In genomic region chr4:155490456-155490855, GRCm38 (mm10) we compare ENCODE assay signal across 8 mouse cellular contexts. TPM values are rescaled to one million over a fixed set of nuclear protein-coding genes. Genes with fewer than 3 reads are reported as not detected.
DNase-seq lines count a peak whose midpoint lies in the region; ATAC-seq lines count a peak whose summit lies in the region.

No protein-coding gene starts in this region.

- H3K4me1 ChIP-seq in erythroblast, embryonic 14.5 days (ENCODE audit: control insufficient read depth): peaks cover 81% of the 10 kb centered on the region
- peaks cover 51% of the 10 kb centered on the region for H3K4me1 ChIP-seq in hindbrain, embryonic 13.5 days (replicated peaks)

- H3K9ac ChIP-seq in hindbrain, embryonic 13.5 days: peak overlapping the region; percentile 100

- H3K9me3 ChIP-seq in erythroblast, embryonic 14.5 days (ENCODE audit: control insufficient read depth, low read length): no peaks in the 10 kb centered on the region
- H3K9me3 ChIP-seq in hindbrain, embryonic 13.5 days: no peaks in the 10 kb centered on the region

- ATAC-seq in erythroblast, adult 5-6 weeks (replicated peaks; ENCODE audit: low FRiP score, poor library complexity, severe bottlenecking): no peak
- 0 out of 2 replicates have a peak, but pooled peaks have one; percentile 2 for ATAC-seq in hindbrain, embryonic 13.5 days (ENCODE audit: low FRiP score)

- peak overlapping the region; percentile 92 for H3K4me3 ChIP-seq in erythroblast, embryonic 14.5 days (replicated peaks)
- H3K4me3 ChIP-seq in hindbrain, embryonic 13.5 days: peak overlapping the region; percentile 99

- peak overlapping the region; percentile 82 for H3K4me2 ChIP-seq in hindbrain, embryonic 13.5 days

- H3K36me3 ChIP-seq in erythroblast, embryonic 14.5 days (ENCODE audit: control insufficient read depth): peaks cover 2% of the 10 kb centered on the region
- H3K36me3 ChIP-seq in hindbrain, embryonic 13.5 days: no peaks in the 10 kb centered on the region

- peak; percentile 14 for DNase-seq in R1 (ENCODE audit: low read depth, low spot score)
- DNase-seq in lung, postnatal 36 days: peak; percentile 54
- no peak for DNase-seq in c-Kit-positive CD71-positive TER-119-positive erythroid progenitor cells, embryonic 14.5 days (ENCODE audit: low spot score)
- DNase-seq in left cerebral cortex, postnatal 36 days (ENCODE audit: low spot score in 2 of 2): no peak
- no peak for DNase-seq in right cerebral cortex, postnatal 4 days

- 19% methylated on average over 5 of the region's 5 CpGs for WGBS in hindbrain, embryonic 13.5 days

- H3K27ac ChIP-seq in hindbrain, embryonic 13.5 days: peak overlapping the region; percentile 97

- no peaks in the 10 kb centered on the region for H3K27me3 ChIP-seq in erythroblast, embryonic 14.5 days (ENCODE audit: control insufficient read depth)
- no peaks in the 10 kb centered on the region for H3K27me3 ChIP-seq in hindbrain, embryonic 13.5 days

- intact Hi-C loops in left cerebral cortex, postnatal 36 days (cut with DNase I): loop anchor here (2.0 kb wide), 1 partner anchor 74 kb away; no protein-coding TSS in a partner anchor

RNA-seq across cellular contexts. Expression of gene Gnb1, which starts 0.7 kb away (rescaled TPM):
- polyA plus RNA-seq in erythroblast, embryonic 14.5 days (2012): 2.4 and 2.9 TPM in 2 replicates
- 42.4 and 62.8 TPM in 2 replicates for total RNA-seq in erythroblast, adult 5-6 weeks (2015; ENCODE audit: low replicate concordance)
- total RNA-seq in erythroblast, adult 5-6 weeks (2017; ENCODE audit: low replicate concordance): 18.8 and 34.2 TPM in 2 replicates
- 1,012 and 1,052 TPM in 2 replicates for polyA plus RNA-seq in hindbrain, embryonic 13.5 days (2015; fragmentation: Nextera tagmentation; extraction: Ambion mirVana)
- total RNA-seq in left cerebral cortex, postnatal 36 days (2021): 100 to 1,000 TPM; 857 to 949 TPM

RNA-seq across cellular contexts. Expression of gene Tmem52, which starts 21.5 kb away (rescaled TPM):
- polyA plus RNA-seq in erythroblast, embryonic 14.5 days (2012): not detected in 2 replicates
- not detected in 2 replicates for total RNA-seq in erythroblast, adult 5-6 weeks (2015; ENCODE audit: low replicate concordance)
- total RNA-seq in erythroblast, adult 5-6 weeks (2017; ENCODE audit: low replicate concordance): not detected in 2 replicates
- not detected in 2 replicates for polyA plus RNA-seq in hindbrain, embryonic 13.5 days (2015; fragmentation: Nextera tagmentation; extraction: Ambion mirVana)
- total RNA-seq in left cerebral cortex, postnatal 36 days (2021): 1 to 10 TPM; 1.8 to 2.2 TPM

Comparison
In these comparisons a context has a peak if more than half of its experiments do, and no peak if none do; other contexts are left out.
1. DNase-seq: peak in R1 (single experiment) and lung, postnatal 36 days (single experiment); none in c-Kit-positive CD71-positive TER-119-positive erythroid progenitor cells, embryonic 14.5 days (single experiment), left cerebral cortex, postnatal 36 days (0 of 2) and right cerebral cortex, postnatal 4 days (single experiment).
2. RNA of gene Gnb1, which starts 0.7 kb away (total RNA-seq): 857 to 949 TPM in left cerebral cortex, postnatal 36 days; 18.8 to 62.8 TPM in erythroblast, adult 5-6 weeks; every median in the first group is over 10 times any median in the second.